Mouse (Mus musculus): ENCODE measurements around the gene Olfr211.

Gene Olfr211

DNA sequence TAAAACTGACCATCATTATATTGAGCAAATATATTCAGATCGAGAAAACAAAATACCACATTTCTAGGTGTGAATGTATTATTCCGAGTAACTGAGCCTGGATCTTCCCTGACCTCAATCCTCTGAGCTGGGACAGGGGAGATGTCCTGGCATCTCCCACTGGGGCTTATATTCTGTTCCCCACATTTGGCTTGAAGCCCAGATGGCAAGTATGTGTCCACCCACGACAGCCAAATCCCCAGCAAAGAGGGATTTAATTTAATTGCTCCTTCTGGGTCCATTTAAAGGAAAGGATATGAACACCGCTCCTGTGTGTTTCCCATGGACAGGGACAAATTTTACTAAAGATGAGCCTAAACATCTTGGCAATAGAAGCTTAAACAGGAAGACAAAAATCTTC is at the start of gene Olfr211:
Gene Olfr211 (plus strand): TSS at position 301 of the 400 bp plus-strand sequence.
- DNase-seq: peak in 1 of 2 experiments; percentile 2

DNA sequence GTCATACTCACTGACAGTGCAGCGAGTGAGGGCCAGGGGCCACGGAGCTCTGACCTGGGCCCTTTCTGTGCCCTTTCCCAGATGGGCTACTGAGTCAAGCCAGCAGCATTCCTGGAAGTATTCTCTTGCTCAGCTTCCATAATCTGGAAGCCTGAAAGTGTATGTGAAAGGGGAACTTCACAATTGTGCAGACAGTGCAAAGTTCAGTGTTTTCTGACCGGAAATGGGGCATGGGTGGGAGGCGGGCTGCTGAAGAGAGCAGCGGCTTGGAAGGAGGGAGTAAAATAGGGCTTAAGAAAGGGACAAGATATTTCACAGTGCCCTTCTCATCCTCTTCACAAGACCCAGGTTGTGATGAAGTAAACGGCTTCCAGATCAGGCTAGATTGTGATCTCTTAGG is 49.4 kb upstream of the Olfr211 start:
- no peak for DNase-seq

DNA sequence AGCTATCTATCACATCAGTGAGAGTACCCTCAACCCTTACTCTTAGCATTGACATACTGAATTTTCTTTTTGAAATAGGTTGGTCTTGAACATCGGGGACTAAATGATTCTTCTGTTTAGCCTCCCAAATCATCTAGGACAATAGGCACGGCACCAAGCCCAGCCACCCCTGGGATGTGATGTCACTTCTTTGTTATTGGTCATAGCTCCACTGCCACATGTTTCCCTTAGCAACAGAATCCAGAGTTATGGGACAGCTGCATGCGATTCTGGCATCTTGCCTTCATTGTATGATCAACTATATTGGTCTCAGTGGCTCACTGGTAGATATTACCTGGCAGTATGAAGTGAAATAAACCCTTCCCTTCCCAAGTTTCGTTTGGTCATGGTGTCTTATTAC is 48.4 kb upstream of the Olfr211 start:
- no peak for DNase-seq

DNA sequence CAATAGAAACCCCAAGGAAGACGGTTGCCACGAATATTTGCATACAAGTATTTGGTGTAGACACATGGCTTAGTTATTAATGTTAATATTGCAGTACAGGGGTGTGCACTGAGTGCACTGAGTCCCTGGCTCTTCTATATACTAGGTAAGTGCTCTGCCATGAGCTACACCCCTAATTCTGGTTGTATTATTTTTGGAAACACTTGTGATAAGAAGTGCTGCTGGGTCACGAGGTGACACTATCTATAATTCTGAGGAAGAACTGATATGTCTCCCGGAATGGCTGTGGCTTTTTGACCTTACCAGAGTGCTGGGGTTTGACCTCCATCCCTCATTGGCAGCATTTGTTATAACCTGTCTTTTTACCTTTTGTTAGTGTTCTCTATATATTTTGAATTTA is 48.0 kb upstream of the Olfr211 start:
- DNase-seq: no peak

- no peak for DNase-seq
These were observed 33.1 kb upstream of the Olfr211 start for GRCm38 (mm10) chr6:116455781-116456180.

DNA sequence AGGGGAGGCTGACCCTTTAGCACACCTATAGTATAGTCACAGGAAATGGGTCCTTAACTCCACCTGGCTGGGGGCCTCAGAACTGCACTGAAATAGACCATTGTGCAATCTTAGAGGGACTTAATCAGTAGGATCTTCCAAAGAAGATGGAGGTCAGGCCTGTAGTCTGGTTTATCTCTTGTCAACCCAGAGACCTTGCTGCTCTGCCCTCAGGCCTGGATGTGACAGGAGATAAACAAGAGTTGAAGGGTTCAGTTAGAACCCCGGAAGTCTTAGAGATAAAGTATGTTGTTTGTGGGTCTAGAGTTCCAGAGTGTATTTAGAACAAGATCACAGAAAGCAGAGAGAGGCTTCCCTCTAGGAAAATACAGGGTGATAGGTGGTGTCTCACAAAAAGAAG is 32.4 kb upstream of the Olfr211 start:
- DNase-seq: no peak

DNA sequence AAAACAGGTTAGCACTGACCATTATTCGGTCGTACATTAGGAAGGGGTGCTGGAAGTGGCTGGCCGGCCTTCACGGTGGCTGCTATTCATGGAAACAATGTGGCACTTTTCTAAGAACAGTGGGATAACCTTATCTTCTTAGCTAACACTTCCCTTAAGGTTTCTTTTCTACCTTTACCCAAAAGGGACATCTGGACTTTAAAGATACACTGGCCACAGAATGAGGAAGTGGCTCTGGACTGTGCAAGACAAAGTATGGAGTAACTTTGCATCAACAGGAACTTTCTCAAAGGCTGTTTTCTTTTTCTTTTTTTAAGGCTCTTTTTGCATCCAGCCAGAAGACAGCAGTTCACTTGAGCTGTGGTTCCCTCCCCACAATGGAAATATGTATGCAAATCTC is 30.2 kb upstream of the Olfr211 start:
- DNase-seq: no peak

GRCm38 (mm10) chr6:116459232-116459631 is 29.7 kb upstream of the Olfr211 start:
- no peak for DNase-seq

DNA sequence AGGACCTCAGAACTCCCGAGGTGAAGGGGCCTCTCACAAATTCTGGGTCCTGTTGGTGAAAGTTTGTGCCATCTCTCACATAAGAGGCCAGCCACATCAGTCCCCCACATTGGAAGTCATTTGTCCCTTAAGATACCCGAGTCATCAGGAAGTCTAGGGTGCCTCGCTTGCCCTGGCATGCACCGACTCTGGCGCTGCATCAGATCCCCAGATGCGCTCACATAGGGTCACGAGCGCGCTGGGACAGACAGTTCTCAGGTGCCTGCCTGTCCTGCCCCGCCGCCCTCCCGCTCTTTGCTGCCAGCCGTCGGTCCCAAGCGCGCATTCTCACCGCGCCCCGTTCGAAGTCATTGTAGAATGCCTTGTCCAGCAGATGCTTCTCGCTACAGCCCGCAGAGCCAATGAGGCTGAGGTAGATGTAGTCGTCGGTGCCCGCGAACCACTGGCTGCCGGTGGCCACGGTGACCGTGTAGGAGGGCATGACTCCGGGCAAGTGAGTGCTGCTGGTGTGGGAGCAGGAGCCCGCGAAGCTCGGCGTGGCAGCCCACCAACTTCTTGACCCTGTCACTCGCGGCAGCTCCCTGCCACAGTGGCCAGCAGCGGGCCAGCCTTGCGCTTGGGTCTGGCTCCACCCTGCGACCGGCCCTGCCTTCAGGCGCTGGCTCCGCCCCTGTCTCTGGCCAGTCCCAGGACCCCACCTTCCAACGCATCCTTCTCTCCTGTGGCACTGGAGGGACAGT is 28.2 kb upstream of the Olfr211 start, which contains the start of gene Alox5:
Gene Alox5 (minus strand): TSS at position 635 of the 740 bp plus-strand sequence.
- DNase-seq: peak; percentile 3 to 4

DNA sequence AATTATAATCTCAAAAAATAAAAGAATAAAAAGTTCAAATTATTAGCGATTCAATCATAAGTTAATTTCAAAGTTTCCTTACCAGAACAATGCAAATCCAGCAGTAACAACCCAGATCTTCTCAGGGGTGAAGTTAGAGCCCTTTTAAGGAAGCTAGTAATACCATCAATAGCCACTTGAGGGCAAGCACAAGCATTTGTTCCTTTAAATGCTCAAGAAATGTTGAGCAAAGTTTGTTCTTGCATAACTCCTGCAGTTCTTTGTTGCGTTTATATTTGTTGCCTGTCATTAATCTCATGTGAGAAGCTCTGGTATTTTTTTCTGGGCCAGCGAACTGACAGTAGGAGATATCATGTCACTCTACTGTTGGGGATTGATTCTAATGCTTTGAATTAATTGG is 20.8 kb upstream of the Olfr211 start:
- no peak for DNase-seq

GRCm38 (mm10) chr6:116485081-116485480 is 3.8 kb upstream of the Olfr211 start:
- no peak for DNase-seq

- no peak for DNase-seq
These were observed 2.1 kb upstream of the Olfr211 start for GRCm38 (mm10) chr6:116486833-116487232.

GRCm38 (mm10) chr6:116493742-116494141 is 4.9 kb downstream of the Olfr211 start:
- DNase-seq: no peak

GRCm38 (mm10) chr6:116495960-116496359 is 7.1 kb downstream of the Olfr211 start:
- DNase-seq: no peak

DNA sequence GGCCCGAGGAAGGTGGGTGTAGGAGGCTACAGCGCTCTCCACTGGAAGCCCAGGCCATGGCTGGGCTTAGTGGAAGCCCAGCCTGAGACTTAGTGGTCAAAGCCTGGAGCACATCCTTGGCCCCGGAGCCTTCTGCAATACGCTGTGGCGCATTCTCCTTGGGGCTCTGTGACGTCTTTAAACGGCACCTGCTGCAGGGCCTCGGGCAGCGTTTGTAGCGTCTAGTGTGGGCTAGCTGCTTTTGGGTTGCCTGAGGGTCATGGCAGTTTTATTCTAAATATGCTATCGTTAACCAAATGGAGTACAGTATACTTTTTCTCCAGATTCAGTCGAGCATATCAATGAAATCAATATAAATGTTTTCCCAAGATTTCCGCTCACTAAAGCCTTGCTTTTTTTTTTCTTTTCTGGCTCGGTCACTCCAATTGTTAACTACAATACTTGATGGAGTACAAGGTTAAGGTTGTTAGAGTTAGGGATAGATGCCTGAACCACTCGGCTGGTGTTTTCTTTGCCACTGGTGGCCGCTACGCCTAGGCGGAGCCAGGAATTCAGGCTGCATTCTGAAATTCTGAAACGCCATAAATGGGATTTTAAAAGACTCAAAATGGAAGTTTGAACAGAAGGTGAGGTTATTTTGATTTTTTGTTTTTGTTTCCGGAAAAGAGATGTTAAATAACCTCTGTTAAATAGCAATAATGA is 17.6 kb downstream of the Olfr211 start, which contains the start of gene Olfr212:
Gene Olfr212 (plus strand): TSS at position 215 of the 702 bp plus-strand sequence.
- peak; percentile 2 to 6 for DNase-seq

- no peak for DNase-seq
These were observed 25.9 kb downstream of the Olfr211 start for GRCm38 (mm10) chr6:116514832-116515231.

DNA sequence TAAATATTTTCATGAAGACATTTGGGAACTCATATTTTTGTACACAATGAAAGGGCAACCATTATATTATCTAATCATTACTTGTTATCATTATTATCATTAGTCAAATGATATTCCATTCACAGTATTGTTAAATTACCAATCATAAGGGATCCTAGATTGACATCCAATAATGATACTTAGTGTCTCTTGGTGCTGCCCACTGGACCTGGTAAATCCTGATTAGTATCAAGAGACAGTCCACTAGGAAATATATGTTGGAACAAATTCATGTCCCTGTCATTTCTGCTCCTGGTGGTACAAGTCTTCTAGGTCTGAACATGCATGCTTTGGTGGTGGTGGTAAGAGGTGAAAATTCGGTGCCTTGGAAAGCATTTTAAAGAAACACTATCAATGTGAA is 49.3 kb downstream of the Olfr211 start, which contains the start of gene Olfr213:
Gene Olfr213 (plus strand): TSS at position 301 of the 400 bp plus-strand sequence.
- no peak for DNase-seq

- DNase-seq: no peak
These were observed 53.6 kb downstream of the Olfr211 start for GRCm38 (mm10) chr6:116542500-116542899.

Measured in cerebellum, adult 18-20 months (tissue).